Mouse (Mus musculus): ENCODE measurements around the gene Lce3f.

- no peak for TF ChIP-seq CTCF (IDR thresholded peaks at IDR 0.05; ENCODE audit: control insufficient read depth, insufficient read depth, low read length)
- TF ChIP-seq POLR2A (IDR thresholded peaks at IDR 0.05; ENCODE audit: borderline replicate concordance, control insufficient read depth, low read depth, low read length): no peak
These were observed 22.4 kb downstream of the Lce3f start for GRCm38 (mm10) chr3:93014378-93014801.

Data from bone marrow, adult 2 months (tissue).